ENCODE assay signal across 9 mouse cellular contexts in genomic region chr14:119139381-119139950, GRCm38 (mm10). TPM values are rescaled to one million over a fixed set of nuclear protein-coding genes. Genes with fewer than 3 reads are reported as not detected.
DNase-seq lines count a peak whose midpoint lies in the region; ATAC-seq and TF ChIP-seq lines count a peak whose summit lies in the region.
"Had no signal": no experiment of that assay in that cellular context is flagged by ENCODE, and none has a peak within 500 bp of the region (broad histone marks: within the 10 kb centered on the region; RNA-seq: fewer than 3 reads in every experiment).

No protein-coding gene starts in this region.

- no peak for ATAC-seq in liver, embryonic 11.5 days (replicated peaks; ENCODE audit: low FRiP score)
- ATAC-seq in liver, embryonic 12.5 days, result no peak
- ATAC-seq in forebrain, postnatal 0 days, result no peak
- no peak for ATAC-seq in midbrain, embryonic 16.5 days

- no peak overlapping the region for H3K9ac ChIP-seq in liver, embryonic 11.5 days (ENCODE audit: low read depth, low read length)
- no peak overlapping the region for H3K9ac ChIP-seq in liver, embryonic 12.5 days
- peak overlapping the region; percentile 60 for H3K9ac ChIP-seq in forebrain, postnatal 0 days
- peak overlapping the region; percentile 77 for H3K9ac ChIP-seq in midbrain, embryonic 16.5 days (ENCODE audit: low read depth, low read length)

- H3K27ac ChIP-seq in liver, embryonic 11.5 days (ENCODE audit: low read depth, low read length), result no peak overlapping the region
- H3K27ac ChIP-seq in liver, embryonic 12.5 days, result no peak overlapping the region
- H3K27ac ChIP-seq in forebrain, postnatal 0 days (ENCODE audit: low read depth, low read length), result no peak overlapping the region
- no peak overlapping the region for H3K27ac ChIP-seq in midbrain, embryonic 16.5 days (ENCODE audit: low read length)

- TF ChIP-seq CTCF in forebrain, postnatal 0 days (IDR thresholded peaks at IDR 0.05; ENCODE audit: low read depth), result no peak

- H3K4me2 ChIP-seq in liver, embryonic 11.5 days, result peak overlapping the region; percentile 89
- H3K4me2 ChIP-seq in liver, embryonic 12.5 days, result no peak overlapping the region
- H3K4me2 ChIP-seq in forebrain, postnatal 0 days (ENCODE audit: low read depth), result peak overlapping the region; percentile 90
- H3K4me2 ChIP-seq in midbrain, embryonic 16.5 days (ENCODE audit: low read length), result peak overlapping the region; percentile 70

- no peaks in the 10 kb centered on the region for H3K36me3 ChIP-seq in liver, embryonic 11.5 days (ENCODE audit: control insufficient read depth, insufficient read depth, low read length)
- H3K36me3 ChIP-seq in liver, embryonic 12.5 days, result no peaks in the 10 kb centered on the region
- H3K36me3 ChIP-seq in forebrain, postnatal 0 days (ENCODE audit: insufficient read depth), result no peaks in the 10 kb centered on the region
- no peaks in the 10 kb centered on the region for H3K36me3 ChIP-seq in midbrain, embryonic 16.5 days (ENCODE audit: control insufficient read depth, insufficient read depth, low read length)

- H3K27me3 ChIP-seq in liver, embryonic 11.5 days (replicated peaks; ENCODE audit: control insufficient read depth, insufficient read depth, low read length), result peaks cover 54% of the 10 kb centered on the region
- peaks cover 61% of the 10 kb centered on the region for H3K27me3 ChIP-seq in liver, embryonic 12.5 days (replicated peaks)
- no peaks in the 10 kb centered on the region for H3K27me3 ChIP-seq in forebrain, postnatal 0 days (ENCODE audit: insufficient read depth, low read length)
- peaks cover 12% of the 10 kb centered on the region for H3K27me3 ChIP-seq in midbrain, embryonic 16.5 days (ENCODE audit: control insufficient read depth, insufficient read depth, low read depth, low read length)

- peaks cover 11% of the 10 kb centered on the region for H3K4me1 ChIP-seq in liver, embryonic 11.5 days (replicated peaks; ENCODE audit: control insufficient read depth, insufficient read depth, low read length)
- no peaks in the 10 kb centered on the region for H3K4me1 ChIP-seq in liver, embryonic 12.5 days
- H3K4me1 ChIP-seq in forebrain, postnatal 0 days (ENCODE audit: insufficient read depth), result peaks cover 6% of the 10 kb centered on the region; the same call in 1 of the 2 replicates
- peaks cover 7% of the 10 kb centered on the region for H3K4me1 ChIP-seq in midbrain, embryonic 16.5 days (ENCODE audit: control insufficient read depth, insufficient read depth, low read length)

- DNase-seq in cerebellum, adult 18-20 months, result peak; percentile 11 to 33
- DNase-seq in cerebellum, adult 11 months, result no peak
- no peak for DNase-seq in liver, embryonic 11.5 days (ENCODE audit: low spot score)
- DNase-seq in forebrain, postnatal 0 days, result peak; percentile 32
- DNase-seq in urinary bladder, postnatal 36 days (ENCODE audit: low spot score in 2 of 2), result no peak
- no peak for DNase-seq in frontal cortex, postnatal 36 days (ENCODE audit: low spot score in 2 of 2)
- DNase-seq: thymus, postnatal 25 days had no signal

- no peaks in the 10 kb centered on the region for H3K9me3 ChIP-seq in liver, embryonic 11.5 days (ENCODE audit: control insufficient read depth, low read length)
- no peaks in the 10 kb centered on the region for H3K9me3 ChIP-seq in liver, embryonic 12.5 days (replicated peaks)
- no peaks in the 10 kb centered on the region for H3K9me3 ChIP-seq in forebrain, postnatal 0 days (ENCODE audit: low read length)
- H3K9me3 ChIP-seq in midbrain, embryonic 16.5 days (replicated peaks; ENCODE audit: control insufficient read depth, low read length, poor library complexity, severe bottlenecking), result no peaks in the 10 kb centered on the region

- no peak overlapping the region; the same call in 1 of the 2 replicates for H3K4me3 ChIP-seq in liver, embryonic 11.5 days (ENCODE audit: low read depth, low read length)
- no peak overlapping the region for H3K4me3 ChIP-seq in liver, embryonic 12.5 days
- peak overlapping the region; percentile 67 for H3K4me3 ChIP-seq in forebrain, postnatal 0 days (ENCODE audit: low read depth, low read length)
- H3K4me3 ChIP-seq in midbrain, embryonic 16.5 days (ENCODE audit: low read depth, low read length), result peak overlapping the region; percentile 68

- WGBS in liver, embryonic 11.5 days, result 42% methylated on average over 9 of the region's 9 CpGs
- whole genome bisulfite sequencing in liver, embryonic 12.5 days (ENCODE audit: insufficient replicate concordance), result 41% methylated on average over 9 of the region's 9 CpGs
- 26% methylated on average over 9 of the region's 9 CpGs for WGBS in forebrain, postnatal 0 days
- WGBS in midbrain, embryonic 16.5 days, result 27% methylated on average over 9 of the region's 9 CpGs

RNA-seq across cellular contexts. Expression of gene Hs6st3, which starts 1.3 kb away (rescaled TPM):
- polyA plus RNA-seq in liver, embryonic 11.5 days (2014; fragmentation: Nextera tagmentation; extraction: Ambion mirVana), result 0.14 TPM in 1 of 2 replicates, not detected in the other
- not detected in 2 replicates for polyA plus RNA-seq in liver, embryonic 12.5 days (2016; fragmentation: Nextera tagmentation; extraction: Ambion mirVana)
- total RNA-seq in forebrain, postnatal 0 days (2014; rRNA removed), result 21.7 and 23.4 TPM in 2 replicates
- polyA plus RNA-seq in forebrain, postnatal 0 days (2015; fragmentation: Nextera tagmentation; extraction: Ambion mirVana), result 1.3 and 2.4 TPM in 2 replicates
- 1.2 and 1.3 TPM in 2 replicates for polyA plus RNA-seq in midbrain, embryonic 16.5 days (2015; fragmentation: Nextera tagmentation; extraction: Ambion mirVana)

RNA-seq across cellular contexts. Expression of gene Uggt2, which starts 40.2 kb away (rescaled TPM):
- polyA plus RNA-seq in liver, embryonic 11.5 days (2014; fragmentation: Nextera tagmentation; extraction: Ambion mirVana), result 7.0 and 7.3 TPM in 2 replicates
- polyA plus RNA-seq in liver, embryonic 12.5 days (2016; fragmentation: Nextera tagmentation; extraction: Ambion mirVana), result 2.7 and 3.2 TPM in 2 replicates
- total RNA-seq in forebrain, postnatal 0 days (2014; rRNA removed), result 20.3 and 22.0 TPM in 2 replicates
- 3.1 and 6.9 TPM in 2 replicates for polyA plus RNA-seq in forebrain, postnatal 0 days (2015; fragmentation: Nextera tagmentation; extraction: Ambion mirVana)
- 20.0 and 23.8 TPM in 2 replicates for polyA plus RNA-seq in midbrain, embryonic 16.5 days (2015; fragmentation: Nextera tagmentation; extraction: Ambion mirVana)

Comparison
In these comparisons a context has a peak if more than half of its experiments do, and no peak if none do; other contexts are left out.
1. DNase-seq: peak in cerebellum, adult 18-20 months (2 of 2) and forebrain, postnatal 0 days (single experiment); none in cerebellum, adult 11 months (single experiment), liver, embryonic 11.5 days (single experiment), urinary bladder, postnatal 36 days (0 of 2) and frontal cortex, postnatal 36 days (0 of 2).
2. H3K4me3 ChIP-seq: peak in forebrain, postnatal 0 days (single experiment) and midbrain, embryonic 16.5 days (single experiment); none in liver, embryonic 11.5 days (single experiment) and liver, embryonic 12.5 days (single experiment).
3. H3K9ac ChIP-seq: peak in forebrain, postnatal 0 days (single experiment) and midbrain, embryonic 16.5 days (single experiment); none in liver, embryonic 11.5 days (single experiment) and liver, embryonic 12.5 days (single experiment).